8 mouse cellular contexts compared by ENCODE assay signal in genomic region chr1:75467215-75467927, GRCm38 (mm10). TPM values are rescaled to one million over a fixed set of nuclear protein-coding genes. Genes with fewer than 3 reads are reported as not detected.
DNase-seq lines count a peak whose midpoint lies in the region; ATAC-seq lines count a peak whose summit lies in the region.

No protein-coding gene starts in this region.

- peak; percentile 36 to 66 for DNase-seq in spleen, adult 18-20 months
- DNase-seq in spleen, adult 12 weeks (ENCODE audit: low spot score): no peak
- peak; percentile 95 for DNase-seq in embryo, embryonic 10.5 days (ENCODE audit: low spot score)
- peak; percentile 64 to 80 for DNase-seq in gastrocnemius, postnatal 4 days (ENCODE audit: low spot score in 2 of 2)
- DNase-seq in intestine, embryonic 14.5 days (ENCODE audit: low spot score): peak; percentile 91
- DNase-seq in left cerebral cortex, postnatal 14 days (ENCODE audit: low spot score in 2 of 2): peak; percentile 86 to 89
- peak; percentile 78 for DNase-seq in right cerebral cortex, postnatal 14 days

- H3K27me3 ChIP-seq in intestine, embryonic 14.5 days (replicated peaks; ENCODE audit: control insufficient read depth, insufficient read depth, low read length): peaks cover 5% of the 10 kb centered on the region; the same call in 1 of the 2 replicates

- no peak overlapping the region for H3K4me3 ChIP-seq in intestine, embryonic 14.5 days (ENCODE audit: low read depth, low read length)

- H3K27ac ChIP-seq in intestine, embryonic 14.5 days (ENCODE audit: low read depth): no peak overlapping the region

- WGBS in intestine, embryonic 14.5 days: 9% methylated on average over 14 of the region's 14 CpGs

- H3K4me2 ChIP-seq in intestine, embryonic 14.5 days (ENCODE audit: low read length): no peak overlapping the region

- intact Hi-C loops in left cerebral cortex, postnatal 14 days (cut with DNase I): loop anchor here (1.0 to 2.0 kb wide), 2 partner anchors 21 to 124 kb away; no protein-coding TSS in a partner anchor

- no peak overlapping the region for H3K9ac ChIP-seq in intestine, embryonic 14.5 days (ENCODE audit: low read length)

- no peaks in the 10 kb centered on the region for H3K4me1 ChIP-seq in intestine, embryonic 14.5 days (replicated peaks; ENCODE audit: control insufficient read depth, insufficient read depth, low read length)

- ATAC-seq in intestine, embryonic 14.5 days (replicated peaks; ENCODE audit: low FRiP score, low TSS enrichment, low read depth): peak; percentile 86
- ATAC-seq in megakaryocyte-erythroid progenitor cell, adult 5-6 weeks (replicated peaks; ENCODE audit: low FRiP score, low TSS enrichment, poor library complexity, severe bottlenecking): peak; percentile 61

- no peaks in the 10 kb centered on the region for H3K9me3 ChIP-seq in intestine, embryonic 14.5 days (ENCODE audit: control insufficient read depth, low read length)

- H3K36me3 ChIP-seq in intestine, embryonic 14.5 days (ENCODE audit: control insufficient read depth, insufficient read depth, low read length): no peaks in the 10 kb centered on the region

RNA-seq across cellular contexts. Expression of gene Chpf, which starts 11.7 kb away (rescaled TPM):
- total RNA-seq in gastrocnemius, postnatal 4 days (2021): 10 to 100 TPM; 47.6 to 51.6 TPM
- 36.7 and 42.8 TPM in 2 replicates for polyA plus RNA-seq in intestine, embryonic 14.5 days (2014; fragmentation: Nextera tagmentation; extraction: Ambion mirVana)
- total RNA-seq in left cerebral cortex, postnatal 14 days (2021): 10 to 100 TPM; 77.0 to 79.3 TPM
- total RNA-seq in megakaryocyte-erythroid progenitor cell, adult 5-6 weeks (2014; fragmentation: Nextera tagmentation): 3.1 and 4.0 TPM in 2 replicates
- total RNA-seq in megakaryocyte-erythroid progenitor cell, adult 5-6 weeks (2017): 0.15 and 1.2 TPM in 2 replicates

RNA-seq across cellular contexts. Expression of gene Tmem198, which starts 12.0 kb away (rescaled TPM):
- total RNA-seq in gastrocnemius, postnatal 4 days (2021): under 1 TPM; 0.78 to 0.93 TPM
- polyA plus RNA-seq in intestine, embryonic 14.5 days (2014; fragmentation: Nextera tagmentation; extraction: Ambion mirVana): 1.9 and 2.6 TPM in 2 replicates
- total RNA-seq in left cerebral cortex, postnatal 14 days (2021): 10 to 100 TPM; 76.1 to 77.3 TPM
- 0.49 TPM in 1 of 2 replicates, not detected in the other for total RNA-seq in megakaryocyte-erythroid progenitor cell, adult 5-6 weeks (2014; fragmentation: Nextera tagmentation)
- total RNA-seq in megakaryocyte-erythroid progenitor cell, adult 5-6 weeks (2017): not detected in 2 replicates

RNA-seq across cellular contexts. Expression of gene Asic4, which starts 17.1 kb away (rescaled TPM):
- total RNA-seq in gastrocnemius, postnatal 4 days (2021): under 1 TPM in 1 of 2 experiments, not detected in 1; 0.13 TPM
- 0.47 and 1.0 TPM in 2 replicates for polyA plus RNA-seq in intestine, embryonic 14.5 days (2014; fragmentation: Nextera tagmentation; extraction: Ambion mirVana)
- total RNA-seq in left cerebral cortex, postnatal 14 days (2021): 10 to 100 TPM; 14.9 to 17.7 TPM
- not detected in 2 replicates for total RNA-seq in megakaryocyte-erythroid progenitor cell, adult 5-6 weeks (2014; fragmentation: Nextera tagmentation)
- total RNA-seq in megakaryocyte-erythroid progenitor cell, adult 5-6 weeks (2017): not detected in 2 replicates

RNA-seq across cellular contexts. Expression of gene Gmppa, which starts 31.6 kb away (rescaled TPM):
- total RNA-seq in gastrocnemius, postnatal 4 days (2021): 10 to 100 TPM; 43.5 to 49.3 TPM
- polyA plus RNA-seq in intestine, embryonic 14.5 days (2014; fragmentation: Nextera tagmentation; extraction: Ambion mirVana): 69.4 and 72.1 TPM in 2 replicates
- total RNA-seq in left cerebral cortex, postnatal 14 days (2021): 10 to 100 TPM; 54.2 to 61.2 TPM
- total RNA-seq in megakaryocyte-erythroid progenitor cell, adult 5-6 weeks (2014; fragmentation: Nextera tagmentation): 70.3 and 92.5 TPM in 2 replicates
- total RNA-seq in megakaryocyte-erythroid progenitor cell, adult 5-6 weeks (2017): 35.0 and 52.6 TPM in 2 replicates

RNA-seq across cellular contexts. Expression of gene Obsl1, which starts 38.9 kb away (rescaled TPM):
- 100 to 1,000 TPM; 203 to 213 TPM for total RNA-seq in gastrocnemius, postnatal 4 days (2021)
- polyA plus RNA-seq in intestine, embryonic 14.5 days (2014; fragmentation: Nextera tagmentation; extraction: Ambion mirVana): 80.9 and 88.4 TPM in 2 replicates
- 10 to 100 TPM; 33.4 to 35.1 TPM for total RNA-seq in left cerebral cortex, postnatal 14 days (2021)
- total RNA-seq in megakaryocyte-erythroid progenitor cell, adult 5-6 weeks (2014; fragmentation: Nextera tagmentation): 0.40 and 0.68 TPM in 2 replicates
- total RNA-seq in megakaryocyte-erythroid progenitor cell, adult 5-6 weeks (2017): 0.30 and 0.47 TPM in 2 replicates

Comparison
In these comparisons a context has a peak if more than half of its experiments do, and no peak if none do; other contexts are left out.
1. RNA of gene Chpf, which starts 11.7 kb away (total RNA-seq): 77.0 to 79.3 TPM in left cerebral cortex, postnatal 14 days and 47.6 to 51.6 TPM in gastrocnemius, postnatal 4 days; 0.15 to 4.0 TPM in megakaryocyte-erythroid progenitor cell, adult 5-6 weeks; every median in the first group is over 4 times any median in the second.
2. RNA of gene Tmem198, which starts 12.0 kb away (total RNA-seq): 76.1 to 77.3 TPM in left cerebral cortex, postnatal 14 days; 0.78 to 0.93 TPM in gastrocnemius, postnatal 4 days and 0.49 TPM in megakaryocyte-erythroid progenitor cell, adult 5-6 weeks; every median in the first group is over 10 times any median in the second.
3. RNA of gene Asic4, which starts 17.1 kb away (total RNA-seq): 14.9 to 17.7 TPM in left cerebral cortex, postnatal 14 days; 0.13 TPM in gastrocnemius, postnatal 4 days and not detected in megakaryocyte-erythroid progenitor cell, adult 5-6 weeks; every median in the first group is over 10 times any median in the second.